Mouse (Mus musculus) MEL (cell line): Measurements from ENCODE around the gene Map4k1. TPM values are rescaled to one million over a fixed set of nuclear protein-coding genes. Genes with fewer than 3 reads are reported as not detected.

Source experiments
- DNase-seq: peaks from one replicate; pipeline ENCODE4 v3.0.0; 2011; ENCODE audit warnings: low read depth, low spot score
- H3K27ac ChIP-seq: 2 replicates; pipeline ENCODE4 v1.5.1; 2012; ENCODE audit warnings: low read depth, mild to moderate bottlenecking, control low read depth, low read length, moderate library complexity; ENCODE audit not compliant: control insufficient read depth
- H3K27me3 ChIP-seq, 2 experiments: fragments of 150-350 bp in 1 of 2; sonication (generic) in 1 of 2; 2 replicates each; pipeline ENCODE4 v1.6.1; 2012; ENCODE audit warnings: low read length in 2 of 2, mild to moderate bottlenecking in 2 of 2, improper control_type of control experiment in 1 of 2, moderate library complexity in 1 of 2; ENCODE audit not compliant: insufficient read depth in 2 of 2, control insufficient read depth in 1 of 2
- H3K36me3 ChIP-seq, 2 experiments: 2 replicates each; pipeline ENCODE4 v1.6.1; 2012 to 2014; ENCODE audit warnings: low read length in 2 of 2, improper control_type of control experiment in 1 of 2, inconsistent platforms in 1 of 2, mild to moderate bottlenecking in 1 of 2; ENCODE audit not compliant: insufficient read depth in 2 of 2, control insufficient read depth in 1 of 2
- H3K4me1 ChIP-seq, 2 experiments: fragments of 150-350 bp in 1 of 2; sonication (generic) in 1 of 2; 2 replicates each; pipeline ENCODE4 v1.6.1; 2012; ENCODE audit warnings: low read length in 2 of 2, improper control_type of control experiment in 1 of 2, mild to moderate bottlenecking in 1 of 2; ENCODE audit not compliant: insufficient read depth in 2 of 2, control insufficient read depth in 1 of 2
- H3K4me3 ChIP-seq, 2 experiments: fragments of 150-350 bp in 1 of 2; sonication (generic) in 1 of 2; 2 replicates each; pipeline ENCODE4 v1.5.1; 2012; ENCODE audit warnings: low read depth in 2 of 2, low read length in 2 of 2, mild to moderate bottlenecking in 2 of 2, moderate library complexity in 2 of 2, control low read depth in 1 of 2, improper control_type of control experiment in 1 of 2; ENCODE audit not compliant: control insufficient read depth in 1 of 2, insufficient read depth in 1 of 2
- H3K79me2 ChIP-seq: 2 replicates; pipeline ENCODE4 v1.6.1; 2012; ENCODE audit warnings: mild to moderate bottlenecking, low read length, moderate library complexity; ENCODE audit not compliant: control insufficient read depth, poor library complexity, insufficient read depth
- H3K9ac ChIP-seq: 2 replicates; pipeline ENCODE4 v1.6.1; 2012; ENCODE audit warnings: low read depth, mild to moderate bottlenecking, control low read depth, low read length, moderate library complexity; ENCODE audit not compliant: control insufficient read depth, poor library complexity, severe bottlenecking
- H3K9me3 ChIP-seq: fragments of 150-350 bp; sonication (generic); replicated peaks from 2 replicates; pipeline ENCODE4 v1.6.1; 2012; ENCODE audit warnings: mild to moderate bottlenecking, low read length, improper control_type of control experiment, moderate library complexity; ENCODE audit not compliant: insufficient read depth
- BHLHE40 ChIP-seq: IDR thresholded peaks from 2 replicates; pipeline ENCODE4 v1.6.1; 2012; ENCODE audit warnings: low read depth, mild to moderate bottlenecking, inconsistent platforms, low read length, improper control_type of control experiment, borderline replicate concordance
- CTCF ChIP-seq, 3 experiments: IDR thresholded peaks in 2 of 3; conservative IDR thresholded peaks in 1 of 3; 2 replicates each; pipeline ENCODE4 v1.5.1; 2011 to 2012; ENCODE audit warnings: low read length in 3 of 3, low read depth in 2 of 3, mild to moderate bottlenecking in 2 of 3, improper control_type of control experiment in 1 of 3, inconsistent platforms in 1 of 3, mixed read lengths in 1 of 3, moderate library complexity in 1 of 3; ENCODE audit not compliant: control insufficient read depth in 1 of 3, insufficient read depth in 1 of 3, poor library complexity in 1 of 3, severe bottlenecking in 1 of 3
- EP300 ChIP-seq, 2 experiments: IDR thresholded peaks; 2 replicates each; pipeline ENCODE4 v1.6.1; 2011; ENCODE audit warnings: improper control_type of control experiment in 2 of 2, low read length in 2 of 2, low read depth in 1 of 2, mild to moderate bottlenecking in 1 of 2
- GABPA ChIP-seq: IDR thresholded peaks from 2 replicates; pipeline ENCODE4 v1.6.1; 2012; ENCODE audit warnings: low read depth, mild to moderate bottlenecking, inconsistent platforms, low read length, improper control_type of control experiment, moderate library complexity
- GATA1 ChIP-seq: IDR thresholded peaks from 2 replicates; pipeline ENCODE4 v1.6.1; 2011; ENCODE audit warnings: low read depth, low read length, improper control_type of control experiment
- MAFK ChIP-seq: IDR thresholded peaks from 2 replicates; pipeline ENCODE4 v1.6.1; 2011; ENCODE audit warnings: low read depth, mild to moderate bottlenecking, low read length, improper control_type of control experiment, borderline replicate concordance
- MAX ChIP-seq: IDR thresholded peaks from 2 replicates; pipeline ENCODE4 v1.6.1; 2011; ENCODE audit warnings: low read length, improper control_type of control experiment
- MAZ ChIP-seq: IDR thresholded peaks from 2 replicates; pipeline ENCODE4 v1.6.1; 2012; ENCODE audit warnings: low read depth, mild to moderate bottlenecking, inconsistent platforms, low read length, improper control_type of control experiment
- MYC ChIP-seq: IDR thresholded peaks from 2 replicates; pipeline ENCODE4 v1.6.1; 2011; ENCODE audit warnings: low read depth, mild to moderate bottlenecking, low read length, improper control_type of control experiment, moderate library complexity
- NELFE ChIP-seq: IDR thresholded peaks from 2 replicates; pipeline ENCODE4 v1.6.1; 2011; ENCODE audit warnings: low read depth, low read length, improper control_type of control experiment
- NRF1 ChIP-seq: IDR thresholded peaks from 2 replicates; pipeline ENCODE4 v1.6.1; 2014; ENCODE audit warnings: low read depth, mild to moderate bottlenecking, inconsistent platforms, low read length, improper control_type of control experiment, moderate library complexity; ENCODE audit not compliant: poor library complexity, insufficient read depth, severe bottlenecking
- POLR2A ChIP-seq, 2 experiments: IDR thresholded peaks; 2 replicates each; pipeline ENCODE4 v1.6.1; 2011 to 2012; ENCODE audit warnings: low read length in 2 of 2, mild to moderate bottlenecking in 2 of 2, control low read depth in 1 of 2, improper control_type of control experiment in 1 of 2, low read depth in 1 of 2, moderate library complexity in 1 of 2; ENCODE audit not compliant: control insufficient read depth in 1 of 2, insufficient read depth in 1 of 2, poor library complexity in 1 of 2
- POLR2AphosphoS2 ChIP-seq: IDR thresholded peaks from 2 replicates; pipeline ENCODE4 v1.6.1; 2011; ENCODE audit warnings: low read length, improper control_type of control experiment
- RAD21 ChIP-seq: IDR thresholded peaks from 2 replicates; pipeline ENCODE4 v1.6.1; 2011; ENCODE audit warnings: mild to moderate bottlenecking, low read depth, low read length, improper control_type of control experiment
- SIN3A ChIP-seq: IDR thresholded peaks from 2 replicates; pipeline ENCODE4 v1.6.1; 2012; ENCODE audit warnings: low read length, improper control_type of control experiment, inconsistent platforms
- TAL1 ChIP-seq: IDR thresholded peaks from 2 replicates; pipeline ENCODE4 v1.6.1; 2012; ENCODE audit warnings: mild to moderate bottlenecking, inconsistent platforms, low read length, moderate library complexity, mixed read lengths
- TBP ChIP-seq: IDR thresholded peaks from 2 replicates; pipeline ENCODE4 v1.8.0; 2011; ENCODE audit warnings: low read depth, low read length, improper control_type of control experiment
- UBTF ChIP-seq: IDR thresholded peaks from 2 replicates; pipeline ENCODE4 v1.6.1; 2012; ENCODE audit warnings: low read depth, mild to moderate bottlenecking, inconsistent platforms, low read length, improper control_type of control experiment, moderate library complexity, borderline replicate concordance; ENCODE audit not compliant: insufficient read depth
- USF2 ChIP-seq, 2 experiments: IDR thresholded peaks; 2 replicates each; pipeline ENCODE4 v1.6.1; 2011 to 2012; ENCODE audit warnings: improper control_type of control experiment in 2 of 2, low read length in 2 of 2, borderline replicate concordance in 1 of 2, inconsistent platforms in 1 of 2, low read depth in 1 of 2, mild to moderate bottlenecking in 1 of 2; ENCODE audit not compliant: insufficient read depth in 1 of 2
- ZNF384 ChIP-seq: IDR thresholded peaks from 2 replicates; pipeline ENCODE4 v1.6.1; 2012; ENCODE audit warnings: low read depth, mild to moderate bottlenecking, inconsistent platforms, low read length, improper control_type of control experiment
- polyA plus RNA-seq, 2 experiments: library from polyadenylated mRNA; stranded (reverse) in 1 of 2; unstranded in 1 of 2; fragments of >175 nt in 1 of 2; fragments of >200 nt in 1 of 2; gene quantifications; 2 replicates each; pipeline versions ENCODE4 v1.2.1 to v1.2.4; 2012; ENCODE audit warnings: low replicate concordance in 2 of 2, low read depth in 1 of 2; ENCODE audit not compliant: insufficient read length in 2 of 2, insufficient read depth in 1 of 2, missing spikeins in 1 of 2
- total RNA-seq: library from RNA; depleted of rRNA; stranded (reverse); fragments of 300-350 nt; gene quantifications from 2 replicates; pipeline ENCODE4 v1.2.3, GENCODE M21; 2012

Gene Map4k1
- total and polyA plus RNA-seq, 3 experiments, result 17.3 to 50.8 TPM; not detected in 1

DNA sequence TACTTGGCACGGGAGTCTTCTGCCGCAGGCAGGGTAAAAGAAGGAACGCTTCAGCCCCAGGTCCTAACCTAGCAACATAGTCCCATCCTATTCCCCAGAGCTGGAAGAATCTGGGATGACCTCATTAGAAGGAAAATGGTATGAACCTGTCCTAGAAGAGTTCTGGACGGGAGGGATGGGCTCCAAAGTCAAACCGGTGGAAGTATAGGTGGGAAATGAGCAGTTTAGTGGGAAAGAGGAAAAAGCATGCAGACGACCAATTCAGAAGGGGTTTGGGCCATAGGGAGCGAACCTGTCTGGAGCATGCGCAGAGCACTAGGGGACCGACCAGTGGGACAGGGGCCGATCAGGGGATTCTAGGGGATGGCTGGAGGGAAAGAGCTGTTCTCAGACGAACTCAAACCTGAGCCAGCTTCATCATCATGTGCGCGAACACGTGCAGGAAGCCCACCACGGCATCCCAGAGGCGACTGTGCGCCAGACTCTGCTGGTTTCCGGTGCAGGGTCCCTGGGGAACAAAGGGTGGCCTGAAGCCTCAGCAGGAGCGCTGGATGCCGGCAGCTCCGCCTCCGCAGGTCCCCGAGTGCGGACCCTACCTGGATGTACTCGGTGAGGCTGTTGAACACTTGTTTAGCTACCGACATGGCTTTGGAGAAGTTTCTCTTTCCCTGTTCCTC, 58.3 kb downstream of the Map4k1 start (continued):
- TF ChIP-seq NELFE (peak; percentile 62), NRF1 (peak; percentile 94), EP300 (IDR thresholded peaks at IDR 0.05; ENCODE audit: low read depth in 1 of 2, low read length in 2 of 2) (no peak), TAL1 (no peak), MAFK (no peak), GABPA (no peak), MAX (peak; percentile 84), SIN3A (no peak; the same call in none of the 2 replicates), BHLHE40 (no peak; the same call in 1 of the 2 replicates), USF2 (IDR thresholded peaks at IDR 0.05; ENCODE audit: borderline replicate concordance in 1 of 2, insufficient read depth in 1 of 2, low read depth in 1 of 2, low read length in 2 of 2) (no peak), POLR2A (IDR thresholded peaks at IDR 0.05; ENCODE audit: control insufficient read depth in 1 of 2, insufficient read depth in 1 of 2, low read depth in 1 of 2, low read length in 2 of 2, poor library complexity in 1 of 2) (peak; percentile 57 to 77; a peak in 2 of 4 replicates), POLR2AphosphoS2 (peak; percentile 55; the same call in 1 of the 2 replicates), TBP (peak; percentile 50; the same call in 1 of the 2 replicates), GATA1 (no peak), CTCF (IDR thresholded peaks at IDR 0.05 in 2 of 3, conservative IDR thresholded peaks at IDR 0.05 in 1 of 3; ENCODE audit: control insufficient read depth in 1 of 3, insufficient read depth in 1 of 3, low read depth in 2 of 3, low read length in 3 of 3, poor library complexity in 1 of 3, severe bottlenecking in 1 of 3) (no peak; a peak in 1 of 6 replicates), MYC (no peak; the same call in 1 of the 2 replicates), UBTF (no peak)

- TF ChIP-seq ZNF384 (0 out of 2 replicates have a peak, but pooled peaks have one; percentile 35), MAZ (no peak), RAD21 (peak; percentile 10), CTCF (IDR thresholded peaks at IDR 0.05 in 2 of 3, conservative IDR thresholded peaks at IDR 0.05 in 1 of 3; ENCODE audit: control insufficient read depth in 1 of 3, insufficient read depth in 1 of 3, low read depth in 2 of 3, low read length in 3 of 3, poor library complexity in 1 of 3, severe bottlenecking in 1 of 3) (peak; percentile 53 to 61 (median 60))
- H3K4me1 ChIP-seq, result peaks cover 0 to 3% of the 10 kb centered on the region in 2 experiments; a peak in 1 of 4 replicates
- H3K9ac ChIP-seq, result no peak overlapping the region
- peaks cover 9% of the 10 kb centered on the region for H3K79me2 ChIP-seq
- no peak overlapping the region for H3K27ac ChIP-seq
- H3K9me3 ChIP-seq, result no peaks in the 10 kb centered on the region
- peaks cover 0 to 3% of the 10 kb centered on the region in 2 experiments; a peak in 1 of 4 replicates for H3K36me3 ChIP-seq
- peak; percentile 53 for DNase-seq
- H3K27me3 ChIP-seq, result no peaks in the 10 kb centered on the region
- H3K4me3 ChIP-seq, result no peak overlapping the region
Measured at GRCm38 (mm10) chr7:29041194-29041593, 59.3 kb downstream of the Map4k1 start.
